ENCODE assay signal across 10 mouse cellular contexts in the genomic region with DNA sequence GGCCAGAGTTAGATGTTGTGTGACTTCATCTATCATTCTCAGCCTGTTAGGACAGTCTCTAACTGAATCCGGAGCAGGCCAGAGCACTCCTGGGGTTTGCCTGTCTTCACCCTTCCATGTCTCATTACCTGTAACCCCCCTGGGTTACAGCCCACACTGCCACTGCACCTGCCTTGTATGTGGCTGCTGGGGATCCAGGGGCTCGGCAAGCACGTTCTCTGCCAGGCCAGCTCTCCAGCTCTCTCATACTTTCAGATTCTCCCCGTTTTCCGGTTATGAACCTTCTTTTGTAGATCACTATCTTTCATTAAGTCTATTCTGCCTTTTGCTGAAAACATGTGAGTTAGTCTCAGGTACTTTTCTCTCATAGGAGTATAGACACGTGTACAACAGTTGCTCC. TPM values are rescaled to one million over a fixed set of nuclear protein-coding genes. Genes with fewer than 3 reads are reported as not detected.
DNase-seq lines count a peak whose midpoint lies in the region; ATAC-seq lines count a peak whose summit lies in the region.
"Had no signal": no experiment of that assay in that cellular context is flagged by ENCODE, and none has a peak within 500 bp of the region (broad histone marks: within the 10 kb centered on the region; RNA-seq: fewer than 3 reads in every experiment).

No protein-coding gene starts in this region.

- H3K9me3 ChIP-seq in hindbrain, embryonic 13.5 days = no peaks in the 10 kb centered on the region
- H3K9me3 ChIP-seq in hindbrain, embryonic 14.5 days (ENCODE audit: control insufficient read depth, low read length) = peaks cover 1% of the 10 kb centered on the region; the same call in 1 of the 2 replicates
- H3K9me3 ChIP-seq in embryonic facial prominence, embryonic 13.5 days = no peaks in the 10 kb centered on the region; the same call in 1 of the 2 replicates
- no peaks in the 10 kb centered on the region for H3K9me3 ChIP-seq in midbrain, embryonic 16.5 days (replicated peaks; ENCODE audit: control insufficient read depth, low read length, poor library complexity, severe bottlenecking)

- peaks cover 15% of the 10 kb centered on the region for H3K36me3 ChIP-seq in hindbrain, embryonic 13.5 days
- H3K36me3 ChIP-seq in hindbrain, embryonic 14.5 days (replicated peaks; ENCODE audit: control insufficient read depth, insufficient read depth) = peaks cover 19% of the 10 kb centered on the region
- H3K36me3 ChIP-seq in embryonic facial prominence, embryonic 13.5 days = peaks cover 22% of the 10 kb centered on the region
- H3K36me3 ChIP-seq in midbrain, embryonic 16.5 days (ENCODE audit: control insufficient read depth, insufficient read depth, low read length) = peaks cover 6% of the 10 kb centered on the region; the same call in 1 of the 2 replicates

- no peak overlapping the region for H3K27ac ChIP-seq in hindbrain, embryonic 13.5 days
- no peak overlapping the region for H3K27ac ChIP-seq in hindbrain, embryonic 14.5 days
- H3K27ac ChIP-seq in embryonic facial prominence, embryonic 13.5 days = peak overlapping the region; percentile 39; the same call in 1 of the 2 replicates
- no peak overlapping the region for H3K27ac ChIP-seq in midbrain, embryonic 16.5 days (ENCODE audit: low read length)

- peak overlapping the region; percentile 39; the same call in 1 of the 2 replicates for H3K9ac ChIP-seq in hindbrain, embryonic 13.5 days
- H3K9ac ChIP-seq in hindbrain, embryonic 14.5 days = no peak overlapping the region
- H3K9ac ChIP-seq in embryonic facial prominence, embryonic 13.5 days = peak overlapping the region; percentile 40; the same call in 1 of the 2 replicates
- H3K9ac ChIP-seq in midbrain, embryonic 16.5 days (ENCODE audit: low read depth, low read length) = no peak overlapping the region

- H3K27me3 ChIP-seq in hindbrain, embryonic 13.5 days = no peaks in the 10 kb centered on the region
- no peaks in the 10 kb centered on the region for H3K27me3 ChIP-seq in hindbrain, embryonic 14.5 days (ENCODE audit: control insufficient read depth, insufficient read depth, low read length)
- no peaks in the 10 kb centered on the region for H3K27me3 ChIP-seq in embryonic facial prominence, embryonic 13.5 days
- no peaks in the 10 kb centered on the region for H3K27me3 ChIP-seq in midbrain, embryonic 16.5 days (ENCODE audit: control insufficient read depth, insufficient read depth, low read depth, low read length)

- ATAC-seq in hindbrain, embryonic 13.5 days (ENCODE audit: low FRiP score) = no peak
- no peak for ATAC-seq in hindbrain, embryonic 14.5 days (ENCODE audit: low FRiP score)
- ATAC-seq in embryonic facial prominence, embryonic 13.5 days (ENCODE audit: insufficient number of reproducible peaks, insufficient read depth, low FRiP score, low TSS enrichment, low read depth) = no peak
- ATAC-seq in midbrain, embryonic 16.5 days = no peak
- ATAC-seq: inflammation-experienced regulatory T-cells, adult 6 months had no signal

- no peak for DNase-seq in hindbrain, embryonic 14.5 days (ENCODE audit: low spot score)
- DNase-seq in CD4-positive helper T cell, adult 2 months (ENCODE audit: low read depth, low spot score) = peak; percentile 48
- DNase-seq in retina, postnatal 1 day = peak; percentile 17
- no peak for DNase-seq in right cerebral cortex, adult 18-20 months
- DNase-seq in spleen, postnatal 4 days (ENCODE audit: low spot score in 2 of 2) = no peak
- DNase-seq: cerebellum, adult 11-12 months had no signal

- peaks cover 22% of the 10 kb centered on the region for H3K4me1 ChIP-seq in hindbrain, embryonic 13.5 days (replicated peaks)
- H3K4me1 ChIP-seq in hindbrain, embryonic 14.5 days (replicated peaks; ENCODE audit: control insufficient read depth, insufficient read depth, low read length) = peaks cover 16% of the 10 kb centered on the region
- peaks cover 14% of the 10 kb centered on the region for H3K4me1 ChIP-seq in embryonic facial prominence, embryonic 13.5 days
- peaks cover 6% of the 10 kb centered on the region; the same call in 1 of the 2 replicates for H3K4me1 ChIP-seq in midbrain, embryonic 16.5 days (ENCODE audit: control insufficient read depth, insufficient read depth, low read length)

- no peak overlapping the region for H3K4me2 ChIP-seq in hindbrain, embryonic 13.5 days
- H3K4me2 ChIP-seq in hindbrain, embryonic 14.5 days (replicated peaks) = no peak overlapping the region
- peak overlapping the region; percentile 67 for H3K4me2 ChIP-seq in embryonic facial prominence, embryonic 13.5 days
- no peak overlapping the region for H3K4me2 ChIP-seq in midbrain, embryonic 16.5 days (ENCODE audit: low read length)

- H3K4me3 ChIP-seq in hindbrain, embryonic 13.5 days = no peak overlapping the region
- H3K4me3 ChIP-seq in hindbrain, embryonic 14.5 days (replicated peaks; ENCODE audit: low read length) = no peak overlapping the region
- H3K4me3 ChIP-seq in embryonic facial prominence, embryonic 13.5 days = no peak overlapping the region
- no peak overlapping the region for H3K4me3 ChIP-seq in midbrain, embryonic 16.5 days (ENCODE audit: low read depth, low read length)

- 79% methylated on average over 6 of the region's 6 CpGs for WGBS in hindbrain, embryonic 13.5 days
- WGBS in hindbrain, embryonic 14.5 days = 78% methylated on average over 6 of the region's 6 CpGs
- 64% methylated on average over 6 of the region's 6 CpGs for WGBS in embryonic facial prominence, embryonic 13.5 days
- 85% methylated on average over 6 of the region's 6 CpGs for WGBS in midbrain, embryonic 16.5 days

RNA-seq across cellular contexts. Expression of gene Rbl1, which starts 2.0 kb away (rescaled TPM):
- polyA plus RNA-seq in hindbrain, embryonic 13.5 days (2015; fragmentation: Nextera tagmentation; extraction: Ambion mirVana) = 9.1 and 9.4 TPM in 2 replicates
- 5.7 and 6.2 TPM in 2 replicates for polyA plus RNA-seq in hindbrain, embryonic 14.5 days (2014; fragmentation: Nextera tagmentation; extraction: Ambion mirVana)
- 23.7 and 26.4 TPM in 2 replicates for polyA plus RNA-seq in embryonic facial prominence, embryonic 13.5 days (2015; fragmentation: Nextera tagmentation; extraction: Ambion mirVana)
- 4.2 and 5.3 TPM in 2 replicates for polyA plus RNA-seq in midbrain, embryonic 16.5 days (2015; fragmentation: Nextera tagmentation; extraction: Ambion mirVana)

Comparison
In these comparisons a context has a peak if more than half of its experiments do, and no peak if none do; other contexts are left out.
1. H3K9ac ChIP-seq: peak in hindbrain, embryonic 13.5 days (single experiment) and embryonic facial prominence, embryonic 13.5 days (single experiment); none in hindbrain, embryonic 14.5 days (single experiment) and midbrain, embryonic 16.5 days (single experiment).
2. DNase-seq: peak in CD4-positive helper T cell, adult 2 months (single experiment) and retina, postnatal 1 day (single experiment); none in hindbrain, embryonic 14.5 days (single experiment), right cerebral cortex, adult 18-20 months (single experiment) and spleen, postnatal 4 days (0 of 2).